Mouse (Mus musculus) heart, postnatal 0 days (tissue): ENCODE results near the gene Wdr66.

Experiments used
- CTCF ChIP-seq: IDR thresholded peaks from 2 replicates; pipeline ENCODE4 v1.5.1; 2016; ENCODE audit warnings: antibody characterized with exemption, control low read depth, low read depth
- EP300 ChIP-seq: IDR thresholded peaks from 2 replicates; pipeline ENCODE4 v1.6.1; 2016; ENCODE audit warnings: antibody characterized with exemption, low read depth

GRCm38 (mm10) chr5:123288079-123288478 is 36.2 kb downstream of the Wdr66 start:
- TF ChIP-seq CTCF (no peak), EP300 (no peak)
